Mouse (Mus musculus): ENCODE measurements around the gene Rapgef1. TPM values are rescaled to one million over a fixed set of nuclear protein-coding genes. Genes with fewer than 3 reads are reported as not detected.

Gene Rapgef1
- polyA plus RNA-seq, 1 experiment from 2014 or later: 12.7 TPM

DNA sequence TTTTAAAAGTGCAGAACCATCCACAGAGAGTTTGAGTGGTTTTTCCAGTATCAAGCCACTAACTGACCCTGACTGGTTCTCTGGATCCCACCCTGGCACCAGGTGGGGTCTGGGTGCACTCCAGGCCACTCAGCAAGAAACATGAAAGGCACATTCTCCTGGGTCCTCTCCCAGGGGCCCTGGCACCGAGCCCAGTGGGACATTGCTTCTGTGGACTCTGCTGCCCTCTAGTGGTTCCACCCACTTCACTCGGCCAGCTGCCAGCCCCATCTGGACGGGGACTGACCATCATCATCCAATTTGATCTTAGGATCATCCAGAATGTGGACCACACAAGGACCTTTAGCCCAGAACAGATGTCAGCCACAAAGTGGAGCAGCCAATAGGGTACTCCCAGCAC is 15.6 kb upstream of the Rapgef1 start:
- 0% methylated on average over 3 of the region's 3 CpGs for WGBS
- Histone ChIP-seq H3K4me1 (0 out of 2 replicates have a peak, but pooled peaks cover 4% of the 10 kb centered on the region), H3K4me3 (replicated peaks) (no peak overlapping the region), H3K4me2 (no peak overlapping the region), H3K9ac (no peak overlapping the region), H3K9me3 (no peaks in the 10 kb centered on the region), H3K36me3 (no peaks in the 10 kb centered on the region), H3K27me3 (replicated peaks) (no peaks in the 10 kb centered on the region), H3K27ac (no peak overlapping the region)
- no peak for ATAC-seq (ENCODE audit: insufficient read depth, low FRiP score, low read depth)

DNA sequence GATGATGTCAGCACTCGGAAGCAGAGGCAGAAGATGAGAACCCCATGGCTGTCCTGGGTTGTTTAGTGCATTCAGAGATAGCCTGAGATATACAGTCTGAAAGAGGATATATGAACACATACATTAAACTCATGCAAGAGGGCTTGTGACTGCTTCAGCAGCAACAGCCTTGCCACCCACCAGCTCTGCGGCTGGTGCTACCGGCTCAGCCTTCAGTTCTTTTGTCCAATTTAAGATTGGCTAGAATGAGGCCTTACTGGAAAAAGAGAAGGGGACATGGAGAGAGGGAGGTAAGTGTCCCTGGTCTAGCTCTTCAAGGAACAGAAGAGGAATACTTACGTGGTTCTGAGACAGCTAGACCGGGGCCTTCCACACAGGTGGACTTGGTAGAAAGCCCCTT is 13.9 kb upstream of the Rapgef1 start:
- Histone ChIP-seq H3K4me1 (0 out of 2 replicates have a peak, but pooled peaks cover 4% of the 10 kb centered on the region), H3K4me2 (no peak overlapping the region), H3K4me3 (replicated peaks) (no peak overlapping the region), H3K9me3 (no peaks in the 10 kb centered on the region), H3K9ac (no peak overlapping the region), H3K27ac (no peak overlapping the region), H3K27me3 (replicated peaks) (no peaks in the 10 kb centered on the region), H3K36me3 (no peaks in the 10 kb centered on the region)
- ATAC-seq (ENCODE audit: insufficient read depth, low FRiP score, low read depth): no peak
- 85% methylated on average over 5 of the region's 5 CpGs for WGBS

DNA sequence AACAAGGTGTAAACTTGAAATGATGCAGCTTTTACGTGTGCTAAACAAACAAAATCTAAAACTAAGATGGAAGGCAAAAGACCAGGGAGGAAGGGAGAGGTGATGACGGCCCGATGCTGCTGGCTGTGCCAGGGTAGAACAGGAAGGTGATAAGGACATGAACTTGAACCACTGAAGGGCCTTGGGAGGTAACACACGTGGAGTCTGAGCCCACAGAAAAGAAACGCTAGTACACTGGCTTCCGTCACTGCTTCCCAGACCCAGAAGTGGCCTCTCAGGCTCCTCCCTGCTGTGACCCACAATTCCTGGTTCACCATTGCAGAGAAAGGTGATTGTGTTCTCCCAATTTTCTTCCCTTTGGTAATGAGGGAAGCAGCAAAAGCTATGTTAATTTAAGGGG is 13.1 kb upstream of the Rapgef1 start:
- no peak overlapping the region for H3K27ac ChIP-seq
- ATAC-seq (ENCODE audit: insufficient read depth, low FRiP score, low read depth): no peak
- H3K36me3 ChIP-seq: no peaks in the 10 kb centered on the region
- no peak overlapping the region for H3K4me3 ChIP-seq (replicated peaks)
- H3K4me1 ChIP-seq: 0 out of 2 replicates have a peak, but pooled peaks cover 4% of the 10 kb centered on the region
- 35% methylated on average over 6 of the region's 6 CpGs for WGBS
- no peaks in the 10 kb centered on the region for H3K27me3 ChIP-seq (replicated peaks)
- no peak overlapping the region for H3K4me2 ChIP-seq
- no peak overlapping the region for H3K9ac ChIP-seq
- no peaks in the 10 kb centered on the region for H3K9me3 ChIP-seq

DNA sequence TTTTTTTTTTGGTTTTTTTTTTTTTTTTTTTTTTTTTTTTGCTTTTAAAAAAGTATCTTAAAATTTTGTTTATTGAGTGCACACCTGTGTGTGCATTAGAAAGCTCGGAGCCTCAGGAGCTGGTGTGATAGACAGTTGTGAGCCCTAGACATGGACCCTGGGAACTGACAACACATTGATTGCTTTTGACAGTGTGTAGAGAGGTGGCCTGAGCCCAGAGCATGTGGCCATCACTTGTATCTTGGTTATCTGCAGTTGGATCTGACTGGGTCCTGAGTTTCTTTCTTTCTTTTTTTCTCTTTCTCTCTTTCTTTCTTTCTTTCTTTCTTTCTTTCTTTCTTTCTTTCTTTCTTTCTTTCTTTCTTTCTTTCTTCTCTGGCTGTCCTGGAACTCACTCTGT is 2.2 kb upstream of the Rapgef1 start:
- WGBS: 60% methylated on average over 1 of the region's 1 CpGs
- ATAC-seq (ENCODE audit: insufficient read depth, low FRiP score, low read depth): no peak

DNA sequence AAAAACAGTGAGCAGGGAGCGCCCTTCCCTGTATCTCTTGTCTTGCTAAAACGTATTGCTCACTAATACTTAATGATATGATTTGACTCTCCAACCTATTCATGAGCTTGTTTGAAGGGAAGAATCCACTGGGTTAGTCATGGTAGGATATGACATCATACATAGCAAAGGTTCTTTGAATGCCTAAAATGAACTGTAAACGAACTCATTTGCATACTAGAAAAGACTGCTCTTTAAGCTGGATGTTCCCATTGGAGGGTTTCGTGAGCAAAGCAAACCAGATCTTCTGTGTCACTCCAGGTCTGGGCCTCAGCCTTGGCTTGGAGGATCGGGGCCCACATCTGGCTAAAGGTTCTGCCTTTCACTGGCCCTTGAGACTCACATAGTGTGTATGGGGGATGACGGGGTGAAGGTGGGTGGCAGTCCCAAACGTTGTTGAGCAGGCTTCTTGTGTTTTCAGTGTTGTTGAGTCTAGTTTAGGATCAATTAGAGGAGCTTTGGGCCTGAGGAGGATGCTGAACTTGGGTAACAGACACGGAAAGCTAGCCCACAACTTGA is 515 bp upstream of the Rapgef1 start:
- Histone ChIP-seq H3K27me3 (replicated peaks) (no peaks in the 10 kb centered on the region), H3K9me3 (no peaks in the 10 kb centered on the region), H3K27ac (no peak overlapping the region), H3K4me1 (peaks cover 25% of the 10 kb centered on the region), H3K4me3 (replicated peaks) (peak overlapping the region; percentile 18; the same call in 1 of the 2 replicates), H3K36me3 (no peaks in the 10 kb centered on the region), H3K9ac (no peak overlapping the region), H3K4me2 (no peak overlapping the region; the same call in 1 of the 2 replicates)
- WGBS: 64% methylated on average over 8 of the region's 8 CpGs
- ATAC-seq (ENCODE audit: insufficient read depth, low FRiP score, low read depth): no peak

More for the DNA sequence above, 2.2 kb upstream of the Rapgef1 start:
- H3K4me3 ChIP-seq (replicated peaks): no peak overlapping the region
- no peak overlapping the region for H3K27ac ChIP-seq
- H3K4me2 ChIP-seq: no peak overlapping the region
- no peaks in the 10 kb centered on the region for H3K27me3 ChIP-seq (replicated peaks)
- H3K4me1 ChIP-seq: peaks cover 10% of the 10 kb centered on the region
- no peaks in the 10 kb centered on the region for H3K9me3 ChIP-seq
- H3K9ac ChIP-seq: no peak overlapping the region
- no peaks in the 10 kb centered on the region for H3K36me3 ChIP-seq

DNA sequence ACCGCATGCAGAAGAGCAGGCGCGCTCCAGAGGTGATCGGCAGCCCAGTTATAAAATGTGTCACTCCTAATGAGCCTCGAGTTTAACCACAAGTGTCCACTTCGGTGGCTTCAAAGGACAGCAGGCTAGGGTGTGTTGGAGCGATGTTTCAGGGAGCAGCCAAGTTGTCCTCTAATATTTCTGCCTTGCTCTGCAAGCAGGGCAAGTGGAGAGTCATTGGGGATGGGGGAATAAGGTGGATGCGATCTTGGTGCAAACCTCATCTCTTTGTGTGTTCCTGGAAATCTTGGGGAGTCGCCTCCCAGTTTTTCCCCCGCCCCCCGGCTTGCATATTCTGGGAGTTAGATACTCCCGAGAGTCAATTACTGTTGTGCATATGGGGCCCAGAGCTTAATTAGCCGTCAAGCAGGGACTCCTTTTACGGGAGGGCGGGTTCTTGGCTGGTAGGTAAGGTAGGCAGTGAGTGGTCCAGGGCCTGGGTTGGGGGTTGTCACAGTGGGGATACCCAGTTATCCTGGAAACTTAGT is 844 bp downstream of the Rapgef1 start:
- 2% methylated on average over 15 of the region's 15 CpGs for WGBS

DNA sequence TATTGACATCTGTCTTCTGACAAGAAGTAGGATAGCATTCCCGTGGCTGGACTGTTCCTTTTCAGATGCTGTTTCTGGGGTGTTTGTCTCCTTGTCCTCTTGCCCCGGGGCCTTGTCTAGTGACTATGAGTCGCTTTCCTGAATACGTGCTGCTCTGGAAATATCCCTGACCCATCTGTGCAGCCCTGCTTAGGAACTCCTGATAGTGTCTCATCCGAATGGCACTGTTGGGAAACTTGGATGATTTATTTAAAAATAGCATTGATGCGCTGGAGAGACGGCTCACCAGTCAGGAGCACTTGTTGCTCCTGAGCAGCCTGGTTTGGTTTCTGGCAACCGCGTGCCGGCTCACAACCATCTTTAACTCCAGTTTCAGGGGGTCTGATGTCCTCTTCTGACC is 1.6 kb downstream of the Rapgef1 start:
- Histone ChIP-seq H3K4me3 (replicated peaks) (peak overlapping the region; percentile 87; the same call in 1 of the 2 replicates), H3K4me2 (peak overlapping the region; percentile 74), H3K27ac (no peak overlapping the region), H3K36me3 (no peaks in the 10 kb centered on the region), H3K27me3 (replicated peaks) (no peaks in the 10 kb centered on the region), H3K4me1 (peaks cover 28% of the 10 kb centered on the region), H3K9me3 (no peaks in the 10 kb centered on the region), H3K9ac (no peak overlapping the region)
- WGBS: 61% methylated on average over 10 of the region's 10 CpGs
- ATAC-seq (ENCODE audit: insufficient read depth, low FRiP score, low read depth): no peak

More for the DNA sequence above, 844 bp downstream of the Rapgef1 start:
- no peak for ATAC-seq (ENCODE audit: insufficient read depth, low FRiP score, low read depth)
- peak overlapping the region; percentile 81 for H3K27ac ChIP-seq
- H3K9me3 ChIP-seq: no peaks in the 10 kb centered on the region
- H3K36me3 ChIP-seq: no peaks in the 10 kb centered on the region
- peak overlapping the region; percentile 89 for H3K9ac ChIP-seq
- H3K27me3 ChIP-seq (replicated peaks): no peaks in the 10 kb centered on the region
- peaks cover 28% of the 10 kb centered on the region for H3K4me1 ChIP-seq
- peak overlapping the region; percentile 74 for H3K4me2 ChIP-seq
- peak overlapping the region; percentile 87 for H3K4me3 ChIP-seq (replicated peaks)

DNA sequence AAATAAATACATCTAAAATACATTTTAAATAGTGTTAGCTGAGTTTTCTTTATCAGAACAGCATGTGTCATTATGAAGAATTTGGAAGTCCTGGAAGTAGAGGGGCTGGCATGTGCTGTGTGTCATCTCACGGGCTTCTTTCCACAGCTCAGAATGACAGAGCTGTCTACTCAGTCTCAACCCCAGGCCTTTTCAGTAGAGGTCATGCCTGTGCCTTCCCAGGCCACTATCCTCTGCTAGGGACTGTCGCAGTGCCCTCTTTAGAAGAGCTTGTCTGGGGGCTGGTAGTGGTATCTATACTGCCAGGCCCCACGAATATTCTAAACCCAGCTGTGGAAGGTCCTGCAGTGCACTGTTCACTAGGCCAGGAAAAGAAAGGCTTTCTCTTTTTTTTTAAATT is 2.1 kb downstream of the Rapgef1 start:
- 85% methylated on average over 3 of the region's 3 CpGs for WGBS
- Histone ChIP-seq H3K36me3 (no peaks in the 10 kb centered on the region), H3K4me2 (no peak overlapping the region), H3K4me1 (peaks cover 28% of the 10 kb centered on the region), H3K27ac (no peak overlapping the region), H3K9ac (no peak overlapping the region), H3K9me3 (no peaks in the 10 kb centered on the region), H3K4me3 (replicated peaks) (no peak overlapping the region), H3K27me3 (replicated peaks) (no peaks in the 10 kb centered on the region)
- no peak for ATAC-seq (ENCODE audit: insufficient read depth, low FRiP score, low read depth)

DNA sequence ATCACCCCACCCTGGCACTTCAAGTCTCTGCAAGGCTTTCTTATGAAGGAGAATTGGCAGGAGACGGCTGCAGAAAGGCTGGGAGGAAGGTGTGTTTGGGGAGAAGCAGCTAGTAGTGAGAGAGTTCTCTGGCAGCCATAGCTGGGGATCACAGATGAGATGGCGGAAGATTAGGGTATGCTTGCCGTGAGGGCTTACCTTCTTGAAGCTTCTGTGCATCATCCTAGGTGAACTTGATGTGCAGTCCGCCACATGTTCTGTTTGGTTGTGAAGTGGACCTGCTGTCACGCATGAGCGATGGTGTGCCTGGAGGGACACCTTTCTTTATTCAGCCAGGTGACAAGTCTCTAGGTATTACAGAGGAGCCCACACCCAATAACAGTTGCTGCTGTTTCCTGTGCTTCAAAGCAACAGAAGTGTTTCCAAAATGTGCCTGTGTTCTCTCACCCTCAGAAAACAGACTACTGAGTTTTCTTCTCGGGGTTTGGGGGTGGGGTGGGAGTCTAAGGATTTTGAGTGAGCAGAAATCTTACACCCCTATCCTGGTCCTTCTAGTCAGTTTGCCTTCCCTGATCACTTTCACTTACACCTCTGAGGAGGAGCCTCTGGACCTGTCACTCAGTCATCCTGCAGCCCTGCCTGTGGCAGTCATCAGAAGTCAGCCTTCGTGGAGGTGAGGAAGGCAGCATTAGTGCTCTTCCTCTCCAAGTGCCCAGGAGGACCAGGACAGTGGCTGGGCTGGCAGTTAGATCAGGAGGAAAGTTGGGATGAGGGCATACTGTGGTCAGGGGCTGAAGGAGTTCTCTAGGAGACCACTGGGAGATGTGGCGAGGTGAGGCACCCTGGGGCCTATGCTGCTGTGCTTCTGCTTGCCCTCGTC is 2.8 kb downstream of the Rapgef1 start:
- Histone ChIP-seq H3K4me3 (replicated peaks) (no peak overlapping the region), H3K4me1 (peaks cover 28% of the 10 kb centered on the region), H3K9me3 (no peaks in the 10 kb centered on the region), H3K4me2 (no peak overlapping the region), H3K36me3 (no peaks in the 10 kb centered on the region), H3K27ac (no peak overlapping the region), H3K27me3 (replicated peaks) (no peaks in the 10 kb centered on the region), H3K9ac (no peak overlapping the region)
- WGBS: 82% methylated on average over 10 of the region's 10 CpGs
- ATAC-seq (ENCODE audit: insufficient read depth, low FRiP score, low read depth): no peak

DNA sequence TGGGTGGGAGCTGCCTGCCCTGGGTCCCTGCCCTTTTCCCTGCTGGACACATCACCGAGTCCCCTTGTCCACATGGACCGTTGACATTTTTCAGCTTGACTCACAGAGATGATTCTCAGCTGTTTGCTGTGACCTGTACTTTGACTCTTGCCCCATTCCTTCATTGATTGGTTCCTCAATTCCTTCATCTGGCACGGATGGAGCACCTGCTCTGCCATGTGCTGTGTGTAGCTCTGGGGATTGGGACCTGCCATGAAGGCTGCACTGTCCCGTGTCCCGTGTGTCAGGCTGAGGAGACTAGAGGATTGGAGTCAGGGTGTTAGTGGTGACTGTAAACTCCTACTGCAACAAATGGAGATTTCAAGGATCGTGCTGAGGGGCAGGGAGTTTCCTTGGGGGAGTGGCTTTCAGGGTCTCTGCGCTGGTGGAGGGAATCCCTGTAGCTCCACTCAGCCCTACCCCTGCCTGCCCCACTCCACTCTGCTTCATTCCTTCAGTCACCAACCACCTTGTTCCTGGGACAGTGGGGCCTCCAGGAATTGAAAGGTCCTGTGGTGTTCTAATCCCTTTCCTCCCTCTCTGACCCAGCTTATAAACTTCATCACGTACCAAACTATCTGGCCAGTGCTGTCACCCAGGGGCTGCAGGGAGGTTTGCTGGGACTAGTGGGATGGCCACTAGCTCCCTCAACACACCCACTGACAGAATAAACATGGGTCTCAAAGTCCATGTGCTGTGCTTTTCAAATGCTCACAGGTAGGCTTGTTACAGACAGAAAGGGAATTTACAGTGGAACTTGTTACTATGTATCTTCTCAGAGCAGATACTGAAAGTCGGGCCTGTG is 3.9 kb downstream of the Rapgef1 start:
- ATAC-seq (ENCODE audit: insufficient read depth, low FRiP score, low read depth): peak; percentile 1; the same call in 1 of the 2 replicates
- WGBS: 53% methylated on average over 9 of the region's 9 CpGs
- Histone ChIP-seq H3K4me3 (replicated peaks) (no peak overlapping the region), H3K36me3 (no peaks in the 10 kb centered on the region), H3K9ac (no peak overlapping the region), H3K9me3 (no peaks in the 10 kb centered on the region), H3K27ac (peak overlapping the region; percentile 33; the same call in 1 of the 2 replicates), H3K4me2 (no peak overlapping the region), H3K4me1 (peaks cover 31% of the 10 kb centered on the region), H3K27me3 (replicated peaks) (no peaks in the 10 kb centered on the region)

DNA sequence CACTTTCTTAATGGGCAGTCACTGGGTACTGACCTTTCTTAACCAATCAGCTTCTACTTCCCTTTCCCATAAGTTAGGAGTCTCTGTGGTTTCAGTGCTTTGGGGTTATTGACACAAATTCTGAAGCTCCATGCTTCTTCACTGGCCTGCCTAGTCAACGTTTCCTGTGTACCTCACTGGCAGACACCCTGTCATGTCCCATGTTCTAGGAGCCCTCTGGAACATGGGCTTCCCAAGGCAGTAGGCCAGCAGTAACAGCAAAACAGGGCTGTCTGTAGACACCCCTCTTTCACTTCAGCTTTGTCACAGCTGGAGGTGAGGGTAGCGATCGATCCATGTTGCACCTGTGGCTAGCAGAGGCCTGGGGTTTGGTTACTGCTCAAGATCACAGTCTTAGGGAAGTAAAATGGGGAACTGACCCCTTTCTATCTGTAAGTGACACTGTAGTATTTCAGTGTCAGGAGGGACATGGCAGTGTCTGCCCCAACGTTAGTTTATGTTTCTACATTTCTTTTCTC is 4.6 kb downstream of the Rapgef1 start:
- no peak overlapping the region for H3K4me3 ChIP-seq (replicated peaks)
- no peaks in the 10 kb centered on the region for H3K36me3 ChIP-seq
- no peaks in the 10 kb centered on the region for H3K9me3 ChIP-seq
- WGBS: 72% methylated on average over 4 of the region's 4 CpGs
- 0 out of 2 replicates have a peak, but pooled peaks have one; percentile 5 for ATAC-seq (ENCODE audit: insufficient read depth, low FRiP score, low read depth)
- no peak overlapping the region for H3K4me2 ChIP-seq
- H3K9ac ChIP-seq: no peak overlapping the region
- H3K4me1 ChIP-seq: peaks cover 31% of the 10 kb centered on the region
- peak overlapping the region; percentile 71 for H3K27ac ChIP-seq
- no peaks in the 10 kb centered on the region for H3K27me3 ChIP-seq (replicated peaks)

All from stomach, embryonic 15.5 days (tissue).